ENCODE assay signal across 12 mouse cellular contexts in genomic region chr11:84671585-84671984, GRCm38 (mm10).
DNase-seq lines count a peak whose midpoint lies in the region; ATAC-seq and TF ChIP-seq lines count a peak whose summit lies in the region.
"Had no signal": no experiment of that assay in that cellular context is flagged by ENCODE, and none has a peak within 500 bp of the region (broad histone marks: within the 10 kb centered on the region; RNA-seq: fewer than 3 reads in every experiment).

No protein-coding gene starts in this region.

- 35% methylated on average over 6 of the region's 6 CpGs for WGBS in kidney, postnatal 0 days
- 69% methylated on average over 6 of the region's 6 CpGs for WGBS in intestine, embryonic 15.5 days

- H3K4me2 ChIP-seq in kidney, postnatal 0 days (ENCODE audit: low read length), result no peak overlapping the region
- no peak overlapping the region for H3K4me2 ChIP-seq in intestine, embryonic 15.5 days (replicated peaks)
- H3K4me2 ChIP-seq: liver, embryonic 13.5 days had no signal

- H3K36me3 ChIP-seq in kidney, postnatal 0 days (ENCODE audit: insufficient read depth, low read length), result no peaks in the 10 kb centered on the region
- H3K36me3 ChIP-seq in intestine, embryonic 15.5 days, result no peaks in the 10 kb centered on the region
- H3K36me3 ChIP-seq: forebrain, embryonic 10.5 days; liver, embryonic 13.5 days had no signal

- H3K9ac ChIP-seq in kidney, postnatal 0 days (ENCODE audit: low read depth, low read length), result no peak overlapping the region
- no peak overlapping the region for H3K9ac ChIP-seq in intestine, embryonic 15.5 days
- H3K9ac ChIP-seq: liver, embryonic 13.5 days had no signal

- no peak overlapping the region for H3K4me3 ChIP-seq in kidney, postnatal 0 days (replicated peaks; ENCODE audit: low read depth, low read length)
- H3K4me3 ChIP-seq in intestine, embryonic 15.5 days (replicated peaks), result no peak overlapping the region
- H3K4me3 ChIP-seq: forebrain, embryonic 10.5 days; liver, embryonic 13.5 days had no signal

- H3K27me3 ChIP-seq in kidney, postnatal 0 days (ENCODE audit: insufficient read depth, low read length), result no peaks in the 10 kb centered on the region
- peaks cover 4% of the 10 kb centered on the region for H3K27me3 ChIP-seq in intestine, embryonic 15.5 days (replicated peaks)

- peak; percentile 7 for DNase-seq in kidney, adult 9 months
- DNase-seq in kidney, adult 18-20 months, result no peak
- DNase-seq in NIH3T3 (ENCODE audit: low read depth), result peak; percentile 84
- peak; percentile 62 for DNase-seq in adrenal gland, adult 8-10 months
- peak; percentile 46 for DNase-seq in kidney, postnatal 0 days (ENCODE audit: low spot score)
- DNase-seq in urinary bladder, postnatal 25 days (ENCODE audit: low spot score), result no peak
- DNase-seq: cerebellum, adult 11 months; liver, embryonic 13.5 days; lung, postnatal 36 days had no signal

- H3K4me1 ChIP-seq in kidney, postnatal 0 days (replicated peaks; ENCODE audit: insufficient read depth, low read length), result 0 out of 2 replicates have a peak, but pooled peaks cover 8% of the 10 kb centered on the region
- H3K4me1 ChIP-seq in intestine, embryonic 15.5 days (replicated peaks), result no peaks in the 10 kb centered on the region

- no peak overlapping the region for H3K27ac ChIP-seq in kidney, postnatal 0 days
- no peak overlapping the region for H3K27ac ChIP-seq in intestine, embryonic 15.5 days
- H3K27ac ChIP-seq: forebrain, embryonic 10.5 days; liver, embryonic 13.5 days had no signal

- peak; percentile 71 for ATAC-seq in kidney, postnatal 0 days (replicated peaks; ENCODE audit: low FRiP score, low read depth)
- ATAC-seq in intestine, embryonic 15.5 days, result no peak
- ATAC-seq: intestine, embryonic 16.5 days had no signal

- no peak for TF ChIP-seq CTCF in kidney, postnatal 0 days (IDR thresholded peaks at IDR 0.05; ENCODE audit: low read depth)

- H3K9me3 ChIP-seq in kidney, postnatal 0 days (replicated peaks; ENCODE audit: low read length), result no peaks in the 10 kb centered on the region
- no peaks in the 10 kb centered on the region for H3K9me3 ChIP-seq in intestine, embryonic 15.5 days
- H3K9me3 ChIP-seq: forebrain, embryonic 10.5 days; liver, embryonic 13.5 days had no signal

Comparison
In these comparisons a context has a peak if more than half of its experiments do, and no peak if none do; other contexts are left out.
1. DNase-seq: peak in kidney, adult 9 months (single experiment), NIH3T3 (single experiment), adrenal gland, adult 8-10 months (single experiment) and kidney, postnatal 0 days (single experiment); none in kidney, adult 18-20 months (single experiment) and urinary bladder, postnatal 25 days (single experiment).